Mouse (Mus musculus): ENCODE data around the gene Sycp2l.
A peak's percentile ranks its signal among the peaks of the same experiment; 100 is the strongest.
"Not testable (repeated sequence)": the region's sequence is repeated elsewhere in the genome, so short reads cannot be mapped to it uniquely, and the experiment has no call there.

Sycp2l gene

DNA sequence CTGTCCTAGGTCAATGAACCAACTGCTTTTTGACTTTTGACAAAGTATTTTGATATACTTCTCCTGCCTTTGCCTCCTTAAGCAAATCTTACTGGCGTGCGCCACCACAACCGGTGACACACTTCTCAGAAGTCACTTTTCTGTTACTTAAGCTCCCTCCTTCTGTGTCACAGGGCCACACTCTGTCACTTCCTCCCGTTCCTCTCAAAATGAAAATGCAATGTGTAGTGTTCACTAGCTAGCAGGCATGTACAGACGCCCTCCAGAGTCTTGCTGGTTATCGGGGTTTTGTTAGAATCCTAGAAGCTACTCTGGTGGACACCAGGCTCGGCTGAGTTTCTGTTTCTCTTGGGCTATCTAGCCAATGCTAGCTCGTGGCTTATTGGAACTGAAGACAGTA is 14.2 kb downstream of the Sycp2l start:
- DNase-seq (ENCODE audit: low spot score in 2 of 2), result no peak

DNA sequence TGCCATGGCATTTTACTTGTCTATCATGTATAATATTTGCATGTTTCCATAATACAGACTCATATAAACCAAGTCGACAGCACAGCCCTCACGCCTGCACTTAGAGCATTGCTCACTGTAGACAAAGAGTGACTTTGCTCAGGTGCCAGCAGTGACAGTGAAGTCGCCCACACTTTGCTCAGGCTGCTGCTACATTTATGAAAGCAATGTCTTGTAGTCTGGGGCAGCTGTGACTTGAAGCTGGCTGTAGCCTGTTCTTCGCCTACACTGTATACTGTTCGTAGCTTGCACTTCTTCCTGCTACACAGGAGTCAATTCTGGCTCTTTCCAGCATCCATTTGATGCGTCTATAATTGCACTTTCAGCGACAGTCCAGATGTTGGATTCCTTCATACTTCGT is 15.0 kb downstream of the Sycp2l start:
- peak in 1 of 2 experiments; percentile 25 for DNase-seq (ENCODE audit: low spot score in 2 of 2)

DNA sequence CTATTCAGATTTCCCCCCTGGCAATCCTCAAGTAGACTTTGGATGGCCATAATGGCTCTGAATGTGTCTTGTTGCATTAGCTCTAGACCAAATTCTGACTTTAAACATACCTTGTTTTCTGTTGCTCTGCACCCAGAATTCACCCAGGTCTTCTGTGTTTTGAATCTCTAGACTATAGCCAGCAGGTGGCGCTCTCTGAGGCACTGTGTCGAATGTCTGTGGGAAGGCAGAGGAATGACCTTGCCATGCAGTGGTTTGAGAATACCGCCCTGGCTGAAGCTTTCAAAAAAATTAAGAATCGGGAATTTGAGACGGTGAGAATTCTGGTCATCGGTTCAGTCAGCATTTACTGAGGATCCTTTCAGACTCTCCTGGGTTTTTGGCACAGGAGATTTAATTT is 20.8 kb downstream of the Sycp2l start:
- peak; percentile 38 to 76 for DNase-seq (ENCODE audit: low spot score in 2 of 2)

DNA sequence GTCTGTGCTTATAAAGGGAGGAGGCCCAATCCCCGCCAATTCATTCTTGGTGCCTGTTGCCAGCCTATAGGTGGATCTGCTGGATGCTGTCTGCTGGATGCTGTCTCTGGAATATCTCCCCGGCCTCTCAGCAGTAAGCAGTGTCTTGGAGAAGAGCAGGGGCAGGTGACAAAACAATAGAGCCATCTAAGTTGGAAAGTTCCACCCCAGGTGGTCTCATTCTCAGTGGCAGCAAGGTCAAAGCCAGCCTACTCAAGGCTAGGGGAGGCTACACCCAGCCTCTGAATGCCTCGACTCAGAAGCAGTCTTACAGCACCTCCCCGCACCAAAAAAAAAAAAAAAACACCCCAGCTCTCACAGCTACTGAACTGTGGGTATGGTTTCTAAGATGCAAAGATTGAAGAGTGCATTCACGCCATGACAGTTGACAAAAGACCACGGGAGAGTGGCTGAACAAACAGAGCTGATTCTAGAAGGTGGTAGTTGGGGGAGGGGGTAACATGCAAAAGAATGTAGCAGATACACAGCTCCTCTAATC is 31.4 kb downstream of the Sycp2l start:
- no peak for DNase-seq (ENCODE audit: low spot score in 2 of 2)

DNA sequence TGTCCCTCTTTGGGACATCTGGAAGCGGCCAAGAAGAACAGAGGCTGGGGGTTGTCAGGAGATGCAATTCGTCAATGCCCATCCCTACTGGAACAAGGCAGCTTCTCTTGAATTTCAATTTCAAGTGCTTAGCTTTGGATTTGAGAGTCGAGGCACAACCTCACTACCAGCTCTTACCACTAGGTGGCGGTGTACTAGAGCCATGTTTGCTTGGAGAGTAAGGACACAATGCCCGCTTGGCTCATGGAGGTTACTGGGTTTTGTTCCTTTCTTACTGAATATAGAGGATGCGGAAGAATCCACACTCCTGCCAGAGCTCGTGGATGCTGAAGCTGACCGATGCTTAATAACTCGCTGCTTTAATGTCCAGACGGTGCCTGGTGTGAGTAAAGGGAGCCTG is 32.2 kb downstream of the Sycp2l start:
- DNase-seq (ENCODE audit: low spot score in 2 of 2), result peak; percentile 39 to 70

DNA sequence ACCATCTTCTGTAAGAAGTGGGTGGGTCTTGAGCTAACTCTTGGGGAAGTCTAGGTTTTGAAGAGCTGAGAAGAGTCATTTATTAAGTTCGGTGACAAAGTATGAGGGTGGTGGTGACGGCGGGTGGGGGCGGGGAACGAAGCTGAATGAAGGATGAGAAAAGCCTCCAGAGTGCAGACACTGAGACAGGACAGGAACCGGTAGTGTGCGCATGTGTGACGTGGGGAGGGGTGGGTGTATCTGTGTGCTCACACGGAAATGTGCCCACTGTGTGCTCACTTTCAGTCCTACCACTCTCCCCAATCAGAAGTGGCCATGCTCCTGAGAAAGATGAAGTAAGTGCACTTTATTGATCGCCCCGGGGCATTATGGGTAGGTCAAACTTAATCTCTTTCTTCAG is 39.0 kb downstream of the Sycp2l start:
- DNase-seq (ENCODE audit: low spot score in 2 of 2), result no peak

DNA sequence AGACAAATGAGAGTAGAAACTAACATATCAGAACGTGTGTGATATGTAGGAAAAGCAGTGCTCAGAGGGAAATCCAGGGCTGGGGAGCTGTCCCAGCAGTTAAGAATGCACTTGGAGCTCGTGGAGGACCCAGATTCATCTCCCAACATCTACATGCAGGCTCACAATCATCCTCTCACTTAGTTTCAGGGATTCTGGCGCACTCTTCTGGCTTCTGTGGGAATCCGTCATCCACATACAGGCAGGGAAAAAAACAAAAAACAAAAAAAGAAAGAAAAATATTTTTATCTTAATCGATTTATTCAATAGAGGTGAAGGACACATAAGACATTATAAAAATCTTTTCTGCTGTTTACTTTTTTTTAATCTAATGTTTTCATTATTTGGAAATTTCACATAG is 44.3 kb downstream of the Sycp2l start:
- peak in 1 of 2 experiments; percentile 27 for DNase-seq (ENCODE audit: low spot score in 2 of 2)

DNA sequence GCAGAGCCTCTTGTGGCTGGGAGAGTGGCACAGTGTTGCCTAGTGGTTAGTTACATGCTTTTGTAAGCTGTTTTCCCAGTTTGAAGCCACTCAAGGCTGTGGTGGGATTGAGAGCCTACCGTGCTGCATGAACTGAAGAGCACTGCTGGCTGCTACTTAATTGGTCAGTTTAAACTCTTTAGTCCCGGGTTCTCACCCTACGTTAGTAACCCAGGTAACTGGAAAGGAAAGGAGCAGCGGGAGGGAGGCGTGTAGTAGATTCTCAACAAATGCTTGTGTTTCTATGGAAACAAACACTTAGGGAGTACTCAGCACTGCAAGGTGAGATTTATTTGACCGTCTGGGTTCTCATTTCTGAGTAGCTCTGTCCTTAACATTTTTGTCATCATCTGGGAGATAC is 73.8 kb downstream of the Sycp2l start:
- DNase-seq (ENCODE audit: low spot score in 2 of 2), result no peak

DNA sequence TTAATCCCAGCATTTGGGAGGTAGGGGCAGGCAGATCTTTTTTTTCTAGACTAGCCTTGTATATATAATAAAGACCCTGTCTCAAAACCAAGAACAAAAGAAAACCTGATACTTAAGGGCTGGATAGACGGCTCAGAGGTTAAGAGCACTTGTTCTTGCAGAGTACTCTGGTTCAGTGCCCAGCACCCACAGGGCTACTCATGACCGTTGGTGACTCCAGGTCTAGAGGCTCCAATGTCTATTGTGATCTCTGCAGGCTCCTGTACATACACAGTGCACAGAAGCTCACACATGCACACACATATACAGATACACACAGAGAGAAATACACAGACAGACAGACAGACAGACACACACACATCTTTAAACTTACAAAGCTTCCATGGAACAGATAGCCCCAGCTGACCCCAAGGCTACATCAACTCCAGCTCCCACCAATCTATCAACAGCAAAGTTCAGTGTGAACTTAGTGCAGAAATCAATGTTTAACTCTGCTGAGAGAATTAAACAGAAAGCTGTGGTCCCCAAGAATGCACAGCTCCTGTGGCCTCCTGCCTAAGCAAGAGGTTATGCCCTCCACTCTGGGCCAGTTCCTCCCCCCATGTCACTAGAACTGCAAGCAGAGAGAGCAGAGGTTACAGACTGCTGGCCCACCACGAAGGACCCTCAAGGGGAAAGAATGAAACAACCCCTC is 81.7 kb downstream of the Sycp2l start:
- no peak for DNase-seq (ENCODE audit: low spot score in 2 of 2)

DNA sequence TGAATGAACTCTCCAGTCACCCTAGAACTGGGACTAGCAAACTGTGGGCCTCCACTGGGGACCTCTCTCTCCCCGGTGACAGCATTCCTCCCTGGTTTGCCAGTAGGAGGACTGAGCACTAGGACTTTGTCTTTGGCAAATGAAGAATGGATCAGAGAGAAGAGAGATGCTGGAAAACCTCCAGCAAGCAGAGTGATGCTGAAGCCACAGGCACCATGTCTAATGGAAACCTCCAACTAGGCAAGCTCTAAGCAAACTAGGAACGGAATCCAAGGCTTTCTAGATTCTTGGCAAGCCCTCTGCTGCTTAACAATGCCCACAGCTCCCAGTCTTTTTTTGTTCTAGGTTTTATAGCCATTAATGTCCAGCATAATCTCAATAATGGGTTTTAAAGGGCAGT is 86.8 kb downstream of the Sycp2l start:
- peak; percentile 32 to 56 for DNase-seq (ENCODE audit: low spot score in 2 of 2)

DNA sequence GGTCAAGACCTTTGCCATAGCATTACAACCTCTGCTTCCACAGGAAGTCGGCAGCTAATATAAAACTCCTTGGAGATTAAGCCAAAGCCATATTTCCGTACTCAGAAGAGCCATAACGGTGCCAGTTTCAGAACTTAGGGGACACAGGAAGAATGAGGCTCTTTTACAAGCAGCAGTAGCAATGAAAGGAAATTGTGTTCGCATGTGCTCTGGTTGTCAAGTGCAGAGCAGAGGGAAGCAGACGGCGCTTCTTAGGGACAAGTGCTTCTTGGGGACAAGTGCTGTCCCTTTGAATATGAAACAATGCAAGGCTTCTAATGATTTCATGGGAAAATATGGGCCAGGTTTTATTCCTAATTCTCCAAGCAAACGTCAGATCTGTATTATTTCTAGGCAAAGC is 89.2 kb downstream of the Sycp2l start:
- peak; percentile 49 to 68 for DNase-seq (ENCODE audit: low spot score in 2 of 2)

DNA sequence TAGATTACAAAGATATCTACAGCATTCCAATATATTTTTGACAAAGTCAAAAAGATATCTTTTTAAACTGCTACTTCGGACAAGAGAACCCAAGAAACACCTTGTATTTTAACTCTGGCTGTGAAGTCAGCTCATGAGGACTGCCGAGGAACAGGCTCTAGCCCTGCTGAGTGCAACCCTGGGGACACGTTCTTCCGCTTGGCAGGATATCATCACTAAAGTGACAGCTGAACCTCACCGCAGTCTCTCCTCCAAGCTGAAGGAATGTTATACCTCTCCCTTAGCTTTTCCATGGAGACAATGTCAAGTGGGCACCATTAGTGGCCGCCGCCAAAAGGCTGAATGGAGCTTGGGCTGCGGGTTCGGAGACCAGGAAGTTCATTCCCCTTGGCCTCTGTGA is 89.6 kb downstream of the Sycp2l start:
- DNase-seq (ENCODE audit: low spot score in 2 of 2), result no peak

DNA sequence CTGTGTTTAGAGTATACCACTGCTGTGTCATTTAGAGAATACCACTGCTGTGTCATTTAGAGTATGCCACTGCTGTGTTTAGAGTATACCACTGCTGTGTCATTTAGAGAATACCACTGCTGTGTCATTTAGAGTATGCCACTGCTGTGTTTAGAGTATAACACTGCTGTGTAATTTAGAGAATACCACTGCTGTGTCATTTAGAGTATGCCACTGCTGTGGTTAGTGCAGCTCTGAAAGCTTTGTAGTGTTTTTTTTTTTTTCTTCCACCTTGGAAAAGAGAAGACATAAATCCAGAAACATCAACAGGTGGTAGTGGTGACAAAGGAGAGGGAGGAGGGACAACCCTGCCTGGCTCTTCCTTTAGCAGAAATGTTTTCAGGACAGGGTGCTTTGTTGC is 91.5 kb downstream of the Sycp2l start:
- DNase-seq (ENCODE audit: low spot score in 2 of 2), result not testable (repeated sequence)

DNA sequence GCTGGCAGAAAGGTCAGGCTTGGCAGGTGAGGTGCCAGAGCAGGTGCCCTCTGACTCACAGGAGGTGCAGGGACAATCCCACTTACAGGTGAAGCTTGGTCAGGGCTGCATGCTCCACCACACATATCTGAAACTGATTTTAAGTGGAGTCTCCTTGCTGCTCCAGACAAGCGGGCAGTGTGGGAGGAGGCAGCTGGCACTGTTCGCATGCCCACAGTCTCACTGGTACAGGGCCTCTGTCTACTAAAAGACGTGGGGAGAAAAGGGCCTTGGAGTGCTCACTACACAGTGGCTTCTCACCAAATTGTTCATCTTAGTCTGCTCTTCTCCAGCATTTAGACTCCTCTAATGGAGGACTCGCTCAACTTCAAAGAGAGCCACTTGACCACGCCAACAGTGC is 92.1 kb downstream of the Sycp2l start:
- peak; percentile 40 to 41 for DNase-seq (ENCODE audit: low spot score in 2 of 2)

DNA sequence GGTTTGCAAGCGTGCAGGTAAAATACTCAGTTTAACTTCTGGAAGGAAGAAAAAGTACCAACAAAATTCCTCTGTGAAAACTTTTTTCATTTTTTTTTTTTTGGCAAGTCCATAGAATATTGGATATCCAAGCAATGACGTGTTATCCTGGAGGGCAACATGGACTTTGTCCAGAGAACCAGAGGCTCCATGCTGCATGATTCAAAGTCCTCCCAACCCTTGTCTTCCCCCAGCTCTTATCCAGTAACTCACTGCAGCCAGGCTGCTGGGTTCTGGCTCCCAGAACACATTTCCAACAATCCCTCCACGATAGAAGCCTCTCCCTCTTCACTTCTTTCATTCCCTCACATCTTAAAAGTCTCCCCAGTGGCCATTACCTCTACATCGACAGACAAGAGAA is 97.2 kb downstream of the Sycp2l start:
- no peak for DNase-seq (ENCODE audit: low spot score in 2 of 2)

DNA sequence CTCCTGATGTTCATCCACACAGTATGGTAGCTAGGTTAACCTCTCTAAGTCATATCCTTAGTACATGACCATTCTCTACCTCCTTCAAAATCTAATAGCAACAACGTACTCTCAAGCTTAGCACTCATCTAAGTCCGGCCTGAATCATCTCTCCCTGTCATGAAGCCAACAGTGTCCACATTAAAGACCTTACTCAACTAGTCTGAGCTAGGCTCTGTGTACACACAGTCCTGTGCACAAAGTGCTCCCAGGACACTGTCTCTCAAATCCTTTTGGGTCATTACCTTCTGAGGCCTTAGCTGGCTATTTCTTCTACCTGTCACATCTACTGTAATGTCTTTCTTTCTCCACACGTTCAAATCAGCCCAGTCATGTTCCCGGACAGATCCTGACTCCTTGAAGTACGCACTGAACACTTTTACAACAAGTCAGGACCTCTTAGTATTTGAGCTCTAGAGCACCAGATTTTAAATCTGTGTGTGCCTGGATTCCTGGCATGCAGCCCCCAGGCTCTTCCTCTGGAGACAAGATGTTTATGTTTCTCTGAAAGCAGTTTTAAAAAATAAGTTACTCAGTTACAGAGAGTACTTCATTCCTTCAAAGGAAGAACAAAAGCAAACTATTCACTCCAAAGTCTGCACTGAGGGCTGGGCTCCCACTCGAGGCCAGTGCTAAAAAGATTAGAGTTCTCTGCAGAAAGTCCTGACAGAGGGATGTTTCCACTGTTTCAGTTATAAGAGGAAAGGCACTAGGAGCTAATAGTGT is 98.6 kb downstream of the Sycp2l start:
- no peak for DNase-seq (ENCODE audit: low spot score in 2 of 2)

DNA sequence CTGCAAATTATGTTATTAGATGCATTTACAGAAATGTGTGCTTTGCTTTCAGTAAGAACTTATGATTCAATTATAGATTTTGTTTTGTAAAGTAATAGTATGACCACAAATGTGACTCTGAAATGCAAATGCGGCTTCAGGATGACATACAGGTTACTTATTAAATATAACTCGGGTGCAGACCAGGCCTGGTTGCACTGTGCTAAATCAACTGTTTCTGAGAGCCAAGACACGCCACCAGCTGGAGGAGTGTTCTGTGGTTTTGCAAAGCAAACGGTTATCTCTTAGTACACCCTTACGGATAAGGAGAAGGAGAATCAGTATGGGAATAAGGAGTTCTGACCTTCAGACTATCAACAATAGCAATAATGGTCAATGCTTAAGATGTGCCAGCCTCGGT is 101.6 kb downstream of the Sycp2l start:
- no peak for DNase-seq (ENCODE audit: low spot score in 2 of 2)

DNA sequence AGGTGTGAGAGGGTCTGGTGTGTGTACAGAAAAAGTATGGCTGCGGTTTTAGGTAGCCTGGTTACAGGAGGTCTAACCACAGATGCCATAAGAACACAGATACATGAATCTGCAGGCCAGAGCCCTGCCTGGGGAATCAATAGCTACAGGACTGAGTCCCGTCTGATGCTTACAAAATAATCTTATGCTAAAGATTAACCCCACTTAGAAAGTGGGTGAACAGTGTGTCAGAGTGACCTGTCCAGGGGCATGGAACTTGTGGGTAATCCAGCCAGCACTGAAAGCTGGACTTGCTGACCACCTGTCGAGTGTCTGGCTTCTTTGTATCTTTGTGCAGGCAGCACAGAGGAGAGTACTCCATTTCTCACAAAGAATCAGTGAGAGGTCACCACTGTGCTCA is 102.1 kb downstream of the Sycp2l start:
- DNase-seq (ENCODE audit: low spot score in 2 of 2), result no peak

DNA sequence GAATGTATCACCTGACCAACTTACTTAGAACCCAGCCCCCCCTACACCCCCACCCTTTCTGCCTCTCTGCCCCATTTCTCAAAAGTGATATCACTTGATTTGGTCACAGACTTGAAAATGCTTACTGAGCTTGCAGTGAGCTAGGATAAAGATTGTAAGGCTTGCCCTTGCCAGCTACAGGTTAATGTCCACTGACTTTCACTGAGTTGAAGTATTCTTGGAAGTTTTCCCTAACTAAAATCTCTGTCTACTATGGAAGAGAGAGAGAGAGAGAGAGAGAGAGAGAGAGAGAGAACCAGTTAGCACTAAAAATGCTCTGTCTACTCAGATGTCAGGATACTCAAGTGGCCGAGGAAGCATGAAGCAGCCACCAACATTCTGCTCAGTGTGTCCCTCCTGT is 104.9 kb downstream of the Sycp2l start:
- no peak for DNase-seq (ENCODE audit: low spot score in 2 of 2)

DNA sequence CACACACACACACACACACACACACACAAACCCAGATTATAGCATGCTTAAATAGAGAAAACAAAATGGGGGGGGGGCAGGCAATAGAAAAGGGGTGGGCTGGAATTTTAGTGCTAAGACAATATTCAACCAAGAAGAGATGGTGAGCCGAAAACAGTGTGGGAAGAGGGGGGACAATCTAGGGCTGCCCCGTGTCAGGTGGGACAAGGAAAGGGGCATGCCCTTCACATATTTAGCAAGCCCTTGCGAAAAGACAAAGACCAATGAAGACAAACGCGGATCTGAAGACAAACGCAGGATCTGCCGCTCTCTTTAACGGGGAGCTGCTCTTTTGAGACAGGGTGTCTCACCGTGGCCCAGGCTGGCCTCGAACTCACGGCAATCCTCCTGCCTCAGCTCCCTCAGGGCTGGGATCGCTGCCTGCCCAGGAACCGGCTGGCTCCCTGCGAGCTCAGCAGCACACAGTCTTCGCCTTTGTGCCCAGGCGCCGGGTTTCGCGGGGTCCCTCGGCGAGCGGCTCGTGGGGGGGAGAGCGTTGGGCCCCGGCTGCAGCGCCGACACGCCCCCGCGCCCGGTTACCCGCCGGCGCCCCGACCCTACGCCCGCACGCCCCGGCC is 105.7 kb downstream of the Sycp2l start:
- peak in 1 of 2 experiments; percentile 60 for DNase-seq (ENCODE audit: low spot score in 2 of 2)

DNA sequence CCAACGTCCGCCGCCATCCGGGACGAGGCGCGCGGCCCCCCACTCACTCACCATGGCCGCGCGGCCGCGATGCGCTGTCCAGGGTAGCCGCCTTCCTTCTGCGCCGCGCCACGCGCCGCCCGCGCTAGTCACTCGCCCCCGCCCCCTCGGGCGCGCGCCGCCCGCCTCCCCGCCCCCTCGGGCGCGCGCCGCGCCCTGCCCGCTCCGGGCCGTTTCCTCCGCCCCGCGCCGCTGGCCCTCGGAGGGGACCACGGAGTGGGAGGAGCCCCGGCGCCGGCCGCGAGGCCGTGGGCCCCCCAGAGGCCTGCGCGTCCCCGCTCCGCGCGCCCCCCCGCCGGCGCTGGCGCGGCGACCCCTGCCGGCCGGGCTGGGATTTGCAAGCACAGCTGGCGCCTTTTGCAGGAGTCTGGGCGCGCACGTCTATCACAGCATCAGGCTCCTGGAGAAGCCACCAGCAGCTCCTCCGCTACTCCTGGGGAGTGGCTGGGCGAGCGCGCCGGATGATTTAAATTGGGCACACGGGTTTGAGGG is 106.3 kb downstream of the Sycp2l start, which contains the start of gene Elovl2:
Gene Elovl2, minus strand, starts transcription at position 102 of the 531 bp plus-strand sequence.
- DNase-seq (ENCODE audit: low spot score in 2 of 2), result peak; percentile 78 to 83

Measured in right cerebral cortex, postnatal 10 days (tissue).